Mouse (Mus musculus): Measurements from ENCODE around the gene Dmpk.

GRCm38 (mm10) chr7:19078732-19079131, 4.9 kb upstream of the Dmpk start:
- TF ChIP-seq POLR2A (IDR thresholded peaks at IDR 0.05; ENCODE audit: low read depth, low read length): no peak
- no peak for TF ChIP-seq CTCF (IDR thresholded peaks at IDR 0.05; ENCODE audit: borderline replicate concordance, insufficient read depth, low read length)

Data from embryonic fibroblast, embryonic 13.5 days (primary cell).